ENCODE assay signal across 23 mouse cellular contexts in the genomic region with DNA sequence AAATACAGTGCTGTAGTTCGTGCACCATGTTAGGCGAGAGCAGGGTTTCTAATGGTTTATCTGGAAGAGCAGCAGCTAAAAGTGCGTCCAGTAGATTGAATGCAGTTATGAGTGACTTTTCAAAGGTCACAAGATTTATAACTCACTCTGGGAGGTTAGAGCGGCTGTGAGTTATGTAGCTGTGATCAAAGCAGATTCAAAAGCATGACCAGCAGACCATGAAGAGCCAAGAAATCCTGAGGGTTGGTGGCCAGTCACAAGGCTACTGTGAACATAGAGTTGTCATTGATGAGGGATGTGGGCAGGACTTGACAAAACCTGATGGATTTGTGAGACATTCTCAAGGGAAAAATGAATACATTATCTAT. TPM values are rescaled to one million over a fixed set of nuclear protein-coding genes. Genes with fewer than 3 reads are reported as not detected.
A peak's percentile ranks its signal among the peaks of the same experiment; 100 is the strongest.
DNase-seq lines count a peak whose midpoint lies in the region; TF ChIP-seq lines count a peak whose summit lies in the region.
"Had no signal": no experiment of that assay in that cellular context is flagged by ENCODE, and none has a peak within 500 bp of the region (broad histone marks: within the 10 kb centered on the region; RNA-seq: fewer than 3 reads in every experiment).

No protein-coding gene starts in this region.

- no peak overlapping the region for H3K4me3 ChIP-seq in layer of hippocampus, adult 2 months
- H3K4me3 ChIP-seq: forebrain, embryonic 10.5 days; forebrain, embryonic 13.5 days; heart, embryonic 12.5 days; heart, embryonic 15.5 days; hindbrain, embryonic 10.5 days; hindbrain, embryonic 13.5 days; intestine, embryonic 15.5 days had no signal

- peak overlapping the region; percentile 72 for H3K27ac ChIP-seq in layer of hippocampus, adult 2 months
- H3K27ac ChIP-seq: forebrain, embryonic 10.5 days; forebrain, embryonic 13.5 days; heart, embryonic 15.5 days; hindbrain, embryonic 10.5 days; hindbrain, embryonic 13.5 days; intestine, embryonic 15.5 days had no signal

- peak; percentile 30 for DNase-seq in adrenal gland, postnatal 10 days
- no peak for DNase-seq in adrenal gland, adult 18-20 months (ENCODE audit: low spot score in 2 of 2)
- no peak for DNase-seq in layer of hippocampus, adult 2 months (ENCODE audit: low spot score in 2 of 2)
- DNase-seq in layer of hippocampus, adult 8-10 months (ENCODE audit: low spot score in 2 of 2), result no peak
- peak; percentile 63 for DNase-seq in adrenal gland, postnatal 14 days
- DNase-seq in adrenal gland, postnatal 36 days, result peak; percentile 38 to 48
- no peak for DNase-seq in lung, adult 18-20 months
- no peak for DNase-seq in cerebellum, postnatal 14 days
- DNase-seq: cerebellum, adult 18-20 months; cerebellum, adult 9-10 months; cerebellum, postnatal 25 days; embryo, embryonic 11 days; gastrocnemius, postnatal 25 days; heart, postnatal 10 days; heart, postnatal 36 days had no signal

- no peak for TF ChIP-seq CTCF in layer of hippocampus, adult 2 months (conservative IDR thresholded peaks at IDR 0.05)

RNA-seq across cellular contexts. Expression of gene Atp6v0a1, which starts 26.1 kb away (rescaled TPM):
- total RNA-seq in adrenal gland, postnatal 10 days (2021), result 10 to 100 TPM; 93.4 to 95.8 TPM
- 100 to 1,000 TPM; 120 to 176 TPM for total RNA-seq in adrenal gland, adult 18-20 months (2021)
- total RNA-seq in layer of hippocampus, adult 2 months (2021), result 100 to 1,000 TPM; 457 to 476 TPM
- 100 to 1,000 TPM; 402 to 498 (median 457) TPM for total RNA-seq in layer of hippocampus, adult 8-10 months (2022)
- 91.3 and 111 TPM in 2 replicates for total RNA-seq in adrenal gland, postnatal 14 days (2021)
- 100 to 1,000 TPM; 122 to 148 TPM for total RNA-seq in adrenal gland, postnatal 36 days (2021)

RNA-seq across cellular contexts. Expression of gene Naglu, which starts 34.5 kb away (rescaled TPM):
- total RNA-seq in adrenal gland, postnatal 10 days (2021), result 10 to 100 TPM; 27.3 to 28.2 TPM
- total RNA-seq in adrenal gland, adult 18-20 months (2021), result 10 to 100 TPM; 25.8 to 39.0 TPM
- 1 to 10 TPM; 8.7 to 9.6 TPM for total RNA-seq in layer of hippocampus, adult 2 months (2021)
- total RNA-seq in layer of hippocampus, adult 8-10 months (2022), result 10 to 100 TPM in 2 of 4 experiments, 1 to 10 TPM in 2; 7.3 to 22.9 (median 15.2) TPM
- 29.6 and 30.8 TPM in 2 replicates for total RNA-seq in adrenal gland, postnatal 14 days (2021)
- 10 to 100 TPM; 36.3 to 47.0 TPM for total RNA-seq in adrenal gland, postnatal 36 days (2021)

RNA-seq across cellular contexts. Expression of gene Hsd17b1, which starts 42.9 kb away (rescaled TPM):
- total RNA-seq in adrenal gland, postnatal 10 days (2021), result under 1 TPM; 0.45 to 0.67 TPM
- total RNA-seq in adrenal gland, adult 18-20 months (2021), result 1 to 10 TPM; 1.2 to 2.0 TPM
- total RNA-seq in layer of hippocampus, adult 2 months (2021), result under 1 TPM; 0.71 to 0.92 TPM
- total RNA-seq in layer of hippocampus, adult 8-10 months (2022), result 1 to 10 TPM in 3 of 4 experiments, under 1 TPM in 1; 0.83 to 1.4 (median 1.2) TPM
- total RNA-seq in adrenal gland, postnatal 14 days (2021), result 0.85 and 1.2 TPM in 2 replicates
- 1 to 10 TPM; 1.5 to 3.3 TPM for total RNA-seq in adrenal gland, postnatal 36 days (2021)
- total RNA-seq: gastrocnemius, postnatal 25 days; MEL had no signal

RNA-seq across cellular contexts. Expression of gene Coasy, which starts 47.1 kb away (rescaled TPM):
- total RNA-seq in adrenal gland, postnatal 10 days (2021), result 100 to 1,000 TPM in 1 of 2 experiments, 10 to 100 TPM in 1; 98.0 to 102 TPM
- total RNA-seq in adrenal gland, adult 18-20 months (2021), result 10 to 100 TPM; 84.4 to 94.1 TPM
- total RNA-seq in layer of hippocampus, adult 2 months (2021), result 10 to 100 TPM; 24.9 to 25.8 TPM
- total RNA-seq in layer of hippocampus, adult 8-10 months (2022), result 10 to 100 TPM; 24.5 to 29.1 (median 27.6) TPM
- 87.7 and 97.6 TPM in 2 replicates for total RNA-seq in adrenal gland, postnatal 14 days (2021)
- 100 to 1,000 TPM in 1 of 2 experiments, 10 to 100 TPM in 1; 71.3 to 111 TPM for total RNA-seq in adrenal gland, postnatal 36 days (2021)

RNA-seq across cellular contexts. Expression of gene Mlx, which starts 51.8 kb away (rescaled TPM):
- 10 to 100 TPM; 32.9 to 35.0 TPM for total RNA-seq in adrenal gland, postnatal 10 days (2021)
- 10 to 100 TPM; 46.5 to 61.8 TPM for total RNA-seq in adrenal gland, adult 18-20 months (2021)
- total RNA-seq in layer of hippocampus, adult 2 months (2021), result 10 to 100 TPM; 40.0 to 41.1 TPM
- 10 to 100 TPM; 36.2 to 41.6 (median 39.6) TPM for total RNA-seq in layer of hippocampus, adult 8-10 months (2022)
- total RNA-seq in adrenal gland, postnatal 14 days (2021), result 39.8 and 45.9 TPM in 2 replicates
- 10 to 100 TPM; 50.1 to 63.1 TPM for total RNA-seq in adrenal gland, postnatal 36 days (2021)

Comparison
In these comparisons a context has a peak if more than half of its experiments do, and no peak if none do; other contexts are left out.
1. DNase-seq: peak in adrenal gland, postnatal 10 days (single experiment), adrenal gland, postnatal 14 days (single experiment) and adrenal gland, postnatal 36 days (2 of 2); none in adrenal gland, adult 18-20 months (0 of 2), layer of hippocampus, adult 2 months (0 of 2), layer of hippocampus, adult 8-10 months (0 of 2), lung, adult 18-20 months (0 of 2) and cerebellum, postnatal 14 days (0 of 2).